Comparison of ENCODE assay signal across 16 mouse cellular contexts in genomic region chr5:122541871-122542270, GRCm38 (mm10).
"Had no signal": no experiment of that assay in that cellular context is flagged by ENCODE, and none has a peak within 500 bp of the region (broad histone marks: within the 10 kb centered on the region; RNA-seq: fewer than 3 reads in every experiment).

No protein-coding gene starts in this region.

- H3K4me3 ChIP-seq: lung, embryonic 15.5 days; megakaryocyte, embryonic 14.5 days; midbrain, embryonic 13.5 days; midbrain, embryonic 15.5 days; neural tube, embryonic 12.5 days; stomach, embryonic 15.5 days had no signal

- H3K36me3 ChIP-seq: lung, embryonic 15.5 days; stomach, embryonic 15.5 days had no signal

- H3K4me2 ChIP-seq: lung, embryonic 15.5 days; midbrain, embryonic 11.5 days; midbrain, embryonic 13.5 days; midbrain, embryonic 15.5 days; neural tube, embryonic 12.5 days; stomach, embryonic 15.5 days had no signal

- H3K9ac ChIP-seq: lung, embryonic 15.5 days; midbrain, embryonic 13.5 days; midbrain, embryonic 15.5 days; neural tube, embryonic 12.5 days; stomach, embryonic 15.5 days had no signal

- H3K4me1 ChIP-seq: midbrain, embryonic 13.5 days; midbrain, embryonic 15.5 days; neural tube, embryonic 12.5 days; stomach, embryonic 15.5 days had no signal

- ATAC-seq: lung, postnatal 0 days; midbrain, embryonic 13.5 days; midbrain, embryonic 15.5 days had no signal

- DNase-seq: lung, adult 2 months; lung, postnatal 14 days; lung, postnatal 36 days; right cerebral cortex, postnatal 14 days; thymus, adult 18-20 months; thymus, postnatal 14 days; thymus, postnatal 36 days had no signal

- H3K9me3 ChIP-seq: lung, embryonic 15.5 days; megakaryocyte, embryonic 14.5 days; midbrain, embryonic 13.5 days; midbrain, embryonic 15.5 days; neural tube, embryonic 12.5 days; stomach, embryonic 15.5 days had no signal

- H3K27ac ChIP-seq: lung, embryonic 15.5 days; macrophage; midbrain, embryonic 13.5 days; midbrain, embryonic 15.5 days; neural tube, embryonic 12.5 days; stomach, embryonic 15.5 days had no signal

- H3K27me3 ChIP-seq: lung, embryonic 15.5 days; midbrain, embryonic 13.5 days; midbrain, embryonic 15.5 days; neural tube, embryonic 12.5 days; stomach, embryonic 15.5 days had no signal
